Mouse (Mus musculus): ENCODE results near the gene Cyp1a1.
A peak's percentile ranks its signal among the peaks of the same experiment; 100 is the strongest.

Cyp1a1 gene

GRCm38 (mm10) chr9:57655749-57656148 lies 32.0 kb upstream of the Cyp1a1 start:
- peak; percentile 90 to 94 for DNase-seq (ENCODE audit: low spot score in 2 of 2)

- DNase-seq (ENCODE audit: low spot score in 2 of 2) = no peak
Measured at GRCm38 (mm10) chr9:57656631-57657350, 30.9 kb upstream of the Cyp1a1 start.

- no peak for DNase-seq (ENCODE audit: low spot score in 2 of 2)
Measured at GRCm38 (mm10) chr9:57657843-57658242, 29.9 kb upstream of the Cyp1a1 start.

GRCm38 (mm10) chr9:57658970-57659369 lies 28.8 kb upstream of the Cyp1a1 start:
- no peak for DNase-seq (ENCODE audit: low spot score in 2 of 2)

- peak; percentile 70 to 79 for DNase-seq (ENCODE audit: low spot score in 2 of 2)
Measured at GRCm38 (mm10) chr9:57659774-57660173, 28.0 kb upstream of the Cyp1a1 start.

- DNase-seq (ENCODE audit: low spot score in 2 of 2) = no peak
Measured at GRCm38 (mm10) chr9:57660501-57660900, 27.2 kb upstream of the Cyp1a1 start.

GRCm38 (mm10) chr9:57661552-57661951 lies 26.2 kb upstream of the Cyp1a1 start:
- DNase-seq (ENCODE audit: low spot score in 2 of 2) = no peak

- DNase-seq (ENCODE audit: low spot score in 2 of 2) = no peak
Measured at GRCm38 (mm10) chr9:57664616-57665015, 23.1 kb upstream of the Cyp1a1 start.

- no peak for DNase-seq (ENCODE audit: low spot score in 2 of 2)
Measured at GRCm38 (mm10) chr9:57666536-57666935, 21.2 kb upstream of the Cyp1a1 start.

- DNase-seq (ENCODE audit: low spot score in 2 of 2) = no peak
Measured at GRCm38 (mm10) chr9:57667136-57667535, 20.6 kb upstream of the Cyp1a1 start.

GRCm38 (mm10) chr9:57667817-57668216 lies 19.9 kb upstream of the Cyp1a1 start:
- no peak for DNase-seq (ENCODE audit: low spot score in 2 of 2)

- no peak for DNase-seq (ENCODE audit: low spot score in 2 of 2)
Measured at GRCm38 (mm10) chr9:57668277-57668676, 19.5 kb upstream of the Cyp1a1 start.

- no peak for DNase-seq (ENCODE audit: low spot score in 2 of 2)
Measured at GRCm38 (mm10) chr9:57669566-57669965, 18.2 kb upstream of the Cyp1a1 start.

- no peak for DNase-seq (ENCODE audit: low spot score in 2 of 2)
Measured at GRCm38 (mm10) chr9:57671037-57671436, 16.7 kb upstream of the Cyp1a1 start.

- DNase-seq (ENCODE audit: low spot score in 2 of 2) = no peak
Measured at GRCm38 (mm10) chr9:57671500-57671899, 16.2 kb upstream of the Cyp1a1 start.

GRCm38 (mm10) chr9:57681411-57681810 lies 6.3 kb upstream of the Cyp1a1 start:
- DNase-seq (ENCODE audit: low spot score in 2 of 2) = no peak

GRCm38 (mm10) chr9:57683520-57683919 lies 4.2 kb upstream of the Cyp1a1 start, which contains the start of gene Cyp1a2:
Cyp1a2 (minus strand) TSS chr9:57683703.
- no peak for DNase-seq (ENCODE audit: low spot score in 2 of 2)

- no peak for DNase-seq (ENCODE audit: low spot score in 2 of 2)
Measured at GRCm38 (mm10) chr9:57686011-57686410, 1.7 kb upstream of the Cyp1a1 start.

GRCm38 (mm10) chr9:57688158-57688557 lies 430 bp downstream of the Cyp1a1 start:
- no peak for DNase-seq (ENCODE audit: low spot score in 2 of 2)

GRCm38 (mm10) chr9:57688606-57689005 lies 878 bp downstream of the Cyp1a1 start:
- no peak for DNase-seq (ENCODE audit: low spot score in 2 of 2)

GRCm38 (mm10) chr9:57694108-57694507 lies 6.4 kb downstream of the Cyp1a1 start:
- DNase-seq (ENCODE audit: low spot score in 2 of 2) = no peak

- DNase-seq (ENCODE audit: low spot score in 2 of 2) = peak; percentile 9 to 56
Measured at GRCm38 (mm10) chr9:57696380-57697285, 8.9 kb downstream of the Cyp1a1 start.

GRCm38 (mm10) chr9:57697380-57697779 lies 9.7 kb downstream of the Cyp1a1 start:
- DNase-seq (ENCODE audit: low spot score in 2 of 2) = no peak
